Mouse (Mus musculus) telencephalon, adult 2 months (tissue): ENCODE data around the gene Erp27.

Experiments used
- DNase-seq: peaks from one replicate; pipeline ENCODE4 v3.0.0-alpha.2; 2011; ENCODE audit warnings: low read depth, low spot score

Gene Erp27

DNA sequence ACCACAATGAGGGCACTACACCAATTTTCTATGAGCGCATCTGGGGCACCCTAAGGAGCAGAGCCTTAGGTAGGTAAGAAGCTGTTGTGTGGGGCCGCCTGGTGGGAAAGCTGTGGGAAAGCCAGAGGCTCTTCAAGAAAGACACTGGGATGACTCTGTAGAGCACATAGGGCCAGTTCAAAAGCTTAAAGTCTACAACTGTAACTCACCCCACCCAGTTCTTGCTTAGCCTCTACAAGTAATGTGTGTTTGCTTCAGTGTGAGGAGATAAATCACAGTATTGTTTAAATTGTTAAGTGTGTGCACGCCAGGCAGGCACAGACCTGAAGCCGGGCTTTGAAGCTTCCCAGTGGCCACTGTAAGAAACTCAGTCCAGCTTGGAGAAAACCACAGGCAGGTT, 55.8 kb downstream of the Erp27 start:
- DNase-seq = no peak

DNA sequence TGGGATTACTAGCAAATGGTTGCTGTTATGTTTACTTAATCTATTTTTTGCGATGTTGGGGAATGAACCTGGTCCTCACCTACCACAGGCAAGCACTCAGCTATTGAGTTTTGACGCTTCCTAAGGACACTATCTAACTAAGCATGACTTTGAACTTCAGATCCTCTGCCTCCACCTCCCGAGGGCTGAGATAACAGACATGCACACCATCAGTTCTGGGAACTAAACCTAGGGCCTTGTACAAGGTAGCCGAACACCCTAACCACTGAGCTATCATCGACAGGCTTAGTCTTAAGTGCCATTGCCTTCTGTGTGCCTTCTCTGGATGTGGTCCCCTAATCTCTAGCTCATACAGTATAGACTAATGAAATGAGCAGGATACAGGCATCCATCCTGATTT, 56.6 kb downstream of the Erp27 start:
- DNase-seq = no peak

DNA sequence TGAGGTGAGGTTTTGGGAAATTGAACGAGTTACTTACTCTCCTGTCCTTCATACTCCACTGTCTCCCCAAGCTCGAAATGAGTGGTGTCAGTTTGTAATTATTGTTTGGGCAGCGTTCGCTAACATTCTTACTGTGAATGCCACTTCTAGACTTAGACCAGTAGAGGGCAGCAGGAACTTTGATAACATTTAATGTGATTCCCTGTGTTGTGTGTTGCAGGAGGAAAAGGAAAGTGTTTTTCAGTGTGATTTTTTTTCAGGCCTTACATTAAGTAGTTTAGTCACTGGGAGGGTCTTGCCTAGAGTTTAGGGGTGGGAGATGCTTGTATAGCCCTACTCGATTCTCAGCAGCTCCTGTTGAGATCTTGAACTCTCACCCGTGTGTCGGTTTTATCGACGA, 61.0 kb downstream of the Erp27 start:
- no peak for DNase-seq

DNA sequence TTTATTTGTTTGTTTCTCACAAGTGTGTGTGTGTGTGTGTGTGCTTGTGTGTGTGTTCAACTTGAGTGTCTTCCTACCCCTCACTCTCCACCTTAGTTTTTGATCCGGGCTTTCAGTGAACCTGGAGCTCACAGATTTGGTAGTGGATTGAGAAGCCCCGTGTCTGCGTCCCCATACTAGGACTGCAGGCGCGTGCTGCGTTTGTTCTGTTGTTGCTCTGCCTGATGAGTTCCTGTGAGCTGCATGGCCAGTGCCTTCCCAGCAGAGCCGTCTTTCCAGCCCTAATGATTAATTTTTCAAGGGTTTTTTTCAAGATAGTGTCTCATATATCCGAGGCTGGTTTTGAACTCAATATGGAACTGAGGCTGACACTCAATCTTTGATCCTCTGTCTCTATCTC, 63.6 kb downstream of the Erp27 start:
- DNase-seq = no peak

DNA sequence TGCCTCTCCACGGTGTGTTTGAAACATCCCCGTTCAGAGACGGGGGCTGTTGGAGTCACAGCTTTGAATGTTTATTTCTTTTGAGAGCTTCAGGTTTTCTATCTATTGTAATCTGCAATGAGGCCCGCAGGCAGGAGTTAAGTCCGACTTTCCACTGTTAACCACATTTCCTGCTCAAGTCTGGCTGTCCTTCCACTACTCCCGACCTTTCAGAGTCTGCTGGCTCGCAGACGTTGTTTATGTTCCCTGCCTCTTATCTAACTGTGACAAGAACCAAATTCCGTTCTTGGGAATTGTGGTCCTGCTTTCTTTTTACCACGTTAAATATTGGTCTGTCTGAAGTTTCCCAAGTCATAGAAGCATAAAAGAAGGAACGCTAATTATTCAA, 64.1 kb downstream of the Erp27 start:
- no peak for DNase-seq
